Mouse (Mus musculus) embryonic facial prominence, embryonic 15.5 days (tissue): ENCODE measurements around the gene Gm45213. TPM values are rescaled to one million over a fixed set of nuclear protein-coding genes. Genes with fewer than 3 reads are reported as not detected.
A peak's percentile ranks its signal among the peaks of the same experiment; 100 is the strongest.

ENCODE experiments used
- ATAC-seq: fragments of 200-750 bp; cut with Nextera tagmentation; 2 replicates; pipeline ENCODE4 v1.8.0; 2017; ENCODE audit warnings: low read depth, moderate TSS enrichment; ENCODE audit not compliant: insufficient number of reproducible peaks, low FRiP score, low TSS enrichment
- H3K27ac ChIP-seq: fragments of 300-500 bp; sonication (generic); replicated peaks from 2 replicates; pipeline ENCODE4 v1.5.1; 2015; ENCODE audit warnings: mild to moderate bottlenecking, inconsistent platforms
- H3K27me3 ChIP-seq: fragments of 300-500 bp; sonication (generic); 2 replicates; pipeline ENCODE4 v1.6.1; 2015; ENCODE audit warnings: inconsistent platforms
- H3K36me3 ChIP-seq: fragments of 300-500 bp; sonication (generic); 2 replicates; pipeline ENCODE4 v1.6.1; 2015; ENCODE audit warnings: mild to moderate bottlenecking, inconsistent platforms
- H3K4me1 ChIP-seq: fragments of 300-500 bp; sonication (generic); 2 replicates; pipeline ENCODE4 v1.6.1; 2015; ENCODE audit warnings: inconsistent platforms
- H3K4me2 ChIP-seq: fragments of 300-500 bp; sonication (generic); replicated peaks from 2 replicates; pipeline ENCODE4 v1.6.1; 2015; ENCODE audit warnings: mild to moderate bottlenecking, inconsistent platforms
- H3K4me3 ChIP-seq: fragments of 300-500 bp; sonication (generic); replicated peaks from 2 replicates; pipeline ENCODE4 v1.5.1; 2015; ENCODE audit warnings: mild to moderate bottlenecking, inconsistent platforms
- H3K9ac ChIP-seq: fragments of 300-500 bp; sonication (generic); 2 replicates; pipeline ENCODE4 v1.6.1; 2015; ENCODE audit warnings: inconsistent platforms
- H3K9me3 ChIP-seq: fragments of 300-500 bp; sonication (generic); replicated peaks from 2 replicates; pipeline ENCODE4 v1.6.1; 2016; ENCODE audit warnings: inconsistent platforms
- WGBS: fragments of 180-500 bp; shearing (Covaris S2); methylation state at CpG from one replicate; pipeline ENCODE4 v1.1.7; 2015; 5-methylcytosine and 5-hydroxymethylcytosine counted together
- polyA plus RNA-seq: library from polyadenylated mRNA; unstranded; fragments of >200 nt; fragmentation: Nextera tagmentation; extraction: Ambion mirVana; gene quantifications from 2 replicates; pipeline ENCODE4 v1.2.1, GENCODE M21; 2015

Gene Gm45213
- polyA plus RNA-seq, 1 experiment from 2014 or later = not detected

DNA sequence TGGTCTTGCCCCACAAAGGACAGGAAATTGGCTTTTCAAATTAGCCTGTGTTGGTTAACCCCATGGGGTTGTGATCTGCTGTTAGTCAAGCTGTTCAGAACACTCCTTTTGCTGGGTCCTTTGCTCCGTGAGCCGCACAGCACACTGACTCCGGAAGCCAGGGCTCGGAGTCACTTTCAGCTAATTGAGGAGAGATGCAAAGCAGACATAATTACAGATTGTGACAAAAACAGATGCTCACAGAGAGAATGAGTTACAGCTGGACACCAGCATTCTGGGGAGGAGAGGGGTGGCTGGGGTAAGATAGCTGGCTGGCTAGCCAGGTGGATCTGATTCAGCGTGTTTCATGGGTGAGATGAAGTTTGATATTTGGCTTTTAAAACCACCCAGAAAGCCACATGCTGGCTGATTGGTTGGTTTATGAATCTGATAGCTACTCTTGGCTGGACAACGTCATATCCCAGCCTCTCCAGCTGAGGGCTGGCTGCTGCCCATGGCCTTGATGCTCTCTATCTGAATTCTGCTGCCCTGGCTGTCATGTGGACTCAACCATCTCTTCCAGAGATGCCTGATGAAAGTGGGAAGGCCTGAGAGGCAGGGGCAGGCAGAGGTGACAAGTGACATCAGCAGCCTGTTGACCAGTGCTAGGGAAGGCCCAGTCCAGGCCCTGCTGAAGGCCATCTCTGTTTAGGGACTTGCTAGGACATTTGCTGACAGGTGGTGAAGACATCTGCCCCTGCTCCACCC lies 14.5 kb upstream of the Gm45213 start:
- no peak overlapping the region for H3K27ac ChIP-seq
- ATAC-seq = peak; percentile 51; the same call in 1 of the 2 replicates
- H3K36me3 ChIP-seq = no peaks in the 10 kb centered on the region
- WGBS = 37% methylated on average over 6 of the region's 6 CpGs
- H3K4me3 ChIP-seq = no peak overlapping the region
- no peak overlapping the region for H3K9ac ChIP-seq
- H3K4me1 ChIP-seq = peaks cover 9% of the 10 kb centered on the region; the same call in 1 of the 2 replicates
- peaks cover 11% of the 10 kb centered on the region for H3K27me3 ChIP-seq
- H3K4me2 ChIP-seq = no peak overlapping the region
- H3K9me3 ChIP-seq = no peaks in the 10 kb centered on the region

DNA sequence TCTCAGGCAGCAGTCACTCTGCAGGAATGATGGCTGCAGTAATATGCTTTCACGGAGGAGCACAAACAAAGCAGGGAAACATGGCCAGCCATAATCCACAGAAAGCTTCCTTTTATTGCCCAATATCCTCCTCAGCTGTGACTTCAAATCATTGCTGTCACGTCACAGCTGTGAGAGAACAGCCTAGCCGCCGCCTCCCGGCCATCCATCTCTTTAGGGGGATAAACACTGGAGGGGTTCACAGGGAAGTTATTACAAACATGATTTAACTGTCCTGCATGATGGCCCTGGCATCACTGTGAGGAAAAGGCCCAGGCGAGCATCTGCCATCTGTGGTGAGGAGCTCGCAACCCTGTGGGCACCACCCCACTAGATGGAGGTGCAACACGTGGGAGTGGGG lies 6.6 kb upstream of the Gm45213 start:
- Histone ChIP-seq H3K4me2 (no peak overlapping the region), H3K36me3 (no peaks in the 10 kb centered on the region), H3K4me3 (no peak overlapping the region), H3K4me1 (peaks cover 9% of the 10 kb centered on the region; the same call in 1 of the 2 replicates), H3K9ac (no peak overlapping the region), H3K27me3 (peaks cover 6% of the 10 kb centered on the region; the same call in 1 of the 2 replicates), H3K9me3 (no peaks in the 10 kb centered on the region), H3K27ac (no peak overlapping the region)
- ATAC-seq = no peak
- 68% methylated on average over 8 of the region's 8 CpGs for WGBS

DNA sequence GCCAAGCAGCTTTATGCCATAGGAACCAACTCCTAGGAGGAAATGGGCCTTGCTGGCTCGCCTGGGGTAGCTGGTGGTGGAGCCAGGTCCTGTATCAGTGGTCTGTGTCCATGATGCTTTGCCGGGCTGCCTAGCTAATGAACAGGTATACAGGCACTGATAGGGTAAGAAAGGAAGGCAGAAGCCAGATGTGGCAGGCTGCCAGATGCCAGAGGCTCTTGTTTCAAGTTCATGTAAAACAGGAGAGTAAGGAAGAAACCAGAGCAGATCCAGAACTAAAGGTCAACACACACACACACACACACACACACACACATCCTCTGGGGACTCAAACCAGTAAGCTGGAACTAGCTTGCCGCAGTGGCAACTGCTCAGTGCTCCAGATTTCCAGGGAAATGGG lies 5.1 kb upstream of the Gm45213 start:
- ATAC-seq = no peak
- peaks cover 11% of the 10 kb centered on the region; the same call in 1 of the 2 replicates for H3K4me1 ChIP-seq
- no peak overlapping the region for H3K9ac ChIP-seq
- WGBS = 37% methylated on average over 3 of the region's 3 CpGs
- H3K4me2 ChIP-seq = no peak overlapping the region
- no peak overlapping the region for H3K27ac ChIP-seq
- H3K4me3 ChIP-seq = no peak overlapping the region
- no peaks in the 10 kb centered on the region for H3K9me3 ChIP-seq
- H3K36me3 ChIP-seq = no peaks in the 10 kb centered on the region
- H3K27me3 ChIP-seq = peaks cover 6% of the 10 kb centered on the region; the same call in 1 of the 2 replicates

DNA sequence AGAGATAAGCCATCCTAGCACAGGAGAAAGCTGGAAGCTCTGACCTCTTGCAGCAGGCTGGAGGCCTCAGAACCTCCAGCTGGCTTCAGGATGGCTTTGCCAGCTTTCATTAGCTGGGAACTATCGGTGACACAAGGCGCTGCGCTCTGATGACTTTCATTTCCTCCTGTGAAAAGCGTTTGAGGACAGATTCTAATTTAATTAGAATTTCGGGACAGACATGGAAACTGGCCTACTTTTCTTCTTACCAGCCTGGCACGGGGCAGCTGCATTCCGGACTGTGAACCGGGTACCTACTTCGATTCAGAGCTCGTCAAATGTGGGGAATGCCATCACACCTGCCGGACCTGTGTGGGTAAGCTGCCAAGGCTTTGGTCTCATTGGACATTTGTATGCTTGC lies 4.7 kb upstream of the Gm45213 start:
- Histone ChIP-seq H3K4me1 (peaks cover 16% of the 10 kb centered on the region; the same call in 1 of the 2 replicates), H3K27me3 (peaks cover 2% of the 10 kb centered on the region; the same call in 1 of the 2 replicates)

DNA sequence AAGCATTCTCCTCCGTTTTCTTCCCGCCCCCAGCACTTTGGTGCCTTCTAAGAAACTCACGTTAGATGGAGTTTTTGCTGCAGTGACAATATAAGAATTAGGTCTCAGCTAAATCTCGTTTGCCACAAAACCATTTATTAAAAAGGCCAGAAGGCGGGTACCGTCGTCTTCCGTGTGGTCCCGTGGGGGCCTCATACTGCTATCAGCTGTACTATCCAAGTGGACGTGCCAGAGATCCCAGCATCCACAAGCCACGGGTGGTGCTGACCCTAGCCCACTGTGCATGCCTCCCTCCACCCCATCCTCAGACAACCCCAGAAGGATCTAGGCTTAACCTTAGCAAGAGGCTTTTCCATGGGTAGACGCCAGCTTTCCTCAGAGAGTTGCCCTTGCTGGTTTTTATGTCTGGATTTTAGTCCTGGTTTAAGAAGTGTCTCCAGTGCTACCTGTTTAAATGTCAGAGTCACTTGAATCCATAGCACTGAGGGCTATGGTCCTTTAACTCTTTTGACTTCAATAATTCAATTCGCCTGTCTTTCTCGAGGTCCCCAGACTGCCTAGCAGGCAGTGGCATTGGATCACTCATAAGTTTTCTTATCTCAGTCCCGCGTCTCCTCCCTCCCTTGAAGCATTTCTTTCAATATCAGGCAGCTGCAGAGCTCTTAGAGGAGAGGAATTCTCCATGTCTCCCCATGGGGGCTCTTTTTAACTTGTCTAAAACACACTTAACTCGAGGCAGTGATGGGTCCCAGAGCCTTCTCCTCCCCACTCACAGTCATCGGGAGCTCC lies 3.2 kb upstream of the Gm45213 start:
- Histone ChIP-seq H3K36me3 (no peaks in the 10 kb centered on the region), H3K27me3 (peaks cover 6% of the 10 kb centered on the region; the same call in 1 of the 2 replicates), H3K27ac (no peak overlapping the region), H3K9me3 (no peaks in the 10 kb centered on the region), H3K4me3 (no peak overlapping the region), H3K4me1 (peaks cover 25% of the 10 kb centered on the region), H3K9ac (no peak overlapping the region), H3K4me2 (no peak overlapping the region)
- no peak for ATAC-seq
- 76% methylated on average over 18 of the region's 18 CpGs for WGBS

More for the DNA sequence above, 4.7 kb upstream of the Gm45213 start:
- Histone ChIP-seq H3K4me3 (no peak overlapping the region), H3K27ac (no peak overlapping the region), H3K9ac (no peak overlapping the region), H3K4me2 (no peak overlapping the region), H3K36me3 (no peaks in the 10 kb centered on the region), H3K9me3 (no peaks in the 10 kb centered on the region)
- no peak for ATAC-seq
- WGBS = 57% methylated on average over 11 of the region's 11 CpGs

DNA sequence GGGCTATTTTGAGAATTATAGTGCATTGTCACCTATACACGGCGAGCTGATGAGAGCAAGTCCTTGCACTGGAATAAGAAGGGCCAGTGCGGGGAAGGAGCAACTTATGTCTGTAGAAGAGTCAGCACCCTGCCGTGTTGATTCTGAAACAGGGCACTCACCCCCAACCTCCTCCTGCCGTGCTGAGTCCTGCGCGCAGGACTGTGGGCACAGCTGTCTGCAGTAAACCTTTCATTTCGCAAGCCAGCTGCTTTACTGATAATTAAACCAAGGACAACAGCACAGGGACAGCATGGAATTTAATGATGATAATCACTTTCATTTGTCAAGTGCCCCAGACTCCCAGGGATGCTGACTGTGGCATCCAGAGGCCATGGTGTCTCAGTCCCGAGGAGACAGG lies 1.2 kb downstream of the Gm45213 start:
- Histone ChIP-seq H3K36me3 (no peaks in the 10 kb centered on the region), H3K4me3 (no peak overlapping the region), H3K9me3 (no peaks in the 10 kb centered on the region), H3K4me1 (peaks cover 40% of the 10 kb centered on the region), H3K27me3 (peaks cover 8% of the 10 kb centered on the region; the same call in 1 of the 2 replicates), H3K27ac (no peak overlapping the region), H3K4me2 (no peak overlapping the region), H3K9ac (no peak overlapping the region)
- whole genome bisulfite sequencing = 48% methylated on average over 9 of the region's 9 CpGs
- ATAC-seq = no peak

DNA sequence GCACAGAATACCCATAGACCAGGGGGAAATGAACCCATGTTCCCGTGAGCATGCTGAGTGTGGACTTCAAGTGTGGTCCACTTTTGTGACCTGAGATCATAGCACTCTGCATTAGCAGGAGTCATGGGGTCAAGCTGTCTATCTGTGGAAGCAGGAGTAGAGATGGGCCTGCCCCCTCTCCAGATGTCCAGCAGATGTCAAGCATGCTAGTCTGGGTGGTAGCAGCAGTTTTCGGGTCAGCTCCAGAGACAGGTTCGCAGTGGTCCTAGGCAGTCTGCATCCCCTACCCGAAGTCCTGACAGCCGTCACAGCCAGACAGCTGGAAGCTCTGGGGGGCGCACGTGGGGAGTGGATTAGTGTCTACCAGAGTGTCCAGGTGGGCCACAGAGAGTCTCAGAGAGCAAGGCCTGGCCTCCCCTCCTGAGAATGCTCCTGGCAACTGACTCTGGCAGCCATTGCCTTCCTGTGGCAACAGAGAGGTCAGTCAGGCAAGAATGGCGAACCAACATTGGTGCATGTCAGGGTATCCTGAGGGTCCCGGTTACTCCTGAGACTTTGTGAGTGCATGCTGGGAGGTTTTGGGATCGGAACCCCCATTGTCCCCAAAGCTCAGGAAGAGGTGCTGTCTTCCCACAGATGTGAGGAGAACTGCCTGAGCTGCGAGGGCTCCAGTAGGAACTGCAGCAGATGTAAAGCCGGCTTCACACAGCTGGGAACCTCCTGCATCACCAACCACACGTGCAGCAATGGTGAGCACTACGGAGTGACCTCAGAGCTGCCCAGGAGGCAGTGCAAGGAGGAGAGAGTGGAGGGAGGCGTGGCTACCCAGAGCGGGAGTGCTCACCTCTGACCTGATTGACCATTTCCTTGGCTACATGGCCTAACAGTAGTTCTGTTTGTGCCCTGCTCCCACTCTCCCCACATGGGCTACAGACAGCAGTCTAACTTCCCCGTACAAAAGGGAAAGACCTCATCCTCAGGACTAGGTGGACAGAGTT lies 3.8 kb downstream of the Gm45213 start:
- Histone ChIP-seq H3K36me3 (no peaks in the 10 kb centered on the region), H3K4me3 (no peak overlapping the region), H3K9me3 (no peaks in the 10 kb centered on the region), H3K27ac (no peak overlapping the region), H3K4me2 (no peak overlapping the region), H3K9ac (no peak overlapping the region), H3K27me3 (peaks cover 8% of the 10 kb centered on the region; the same call in 1 of the 2 replicates), H3K4me1 (peaks cover 40% of the 10 kb centered on the region)
- WGBS = 42% methylated on average over 17 of the region's 17 CpGs
- no peak for ATAC-seq

DNA sequence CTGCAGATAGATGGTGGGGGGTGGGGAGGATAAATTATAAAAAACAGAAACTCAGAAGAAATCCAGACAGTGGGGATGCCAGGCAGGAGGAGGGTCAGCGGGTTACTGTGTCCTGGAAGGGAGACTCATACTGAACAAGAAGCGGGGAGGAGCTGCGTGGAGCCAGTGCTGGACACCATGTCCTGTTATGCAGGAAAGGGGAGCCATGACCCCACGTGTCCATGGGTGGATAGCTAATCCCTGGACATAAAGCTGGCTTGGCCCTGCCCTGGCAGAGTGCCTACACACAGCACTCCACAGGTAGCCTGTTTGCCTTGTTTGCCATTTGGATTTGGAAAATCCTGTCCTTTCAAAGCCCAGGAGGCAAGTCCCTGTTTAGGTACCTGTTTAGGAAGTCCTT lies 4.6 kb downstream of the Gm45213 start:
- no peak overlapping the region for H3K27ac ChIP-seq
- H3K9ac ChIP-seq = no peak overlapping the region
- peaks cover 8% of the 10 kb centered on the region; the same call in 1 of the 2 replicates for H3K27me3 ChIP-seq
- H3K4me2 ChIP-seq = no peak overlapping the region
- H3K4me3 ChIP-seq = no peak overlapping the region
- no peaks in the 10 kb centered on the region for H3K36me3 ChIP-seq
- H3K4me1 ChIP-seq = peaks cover 40% of the 10 kb centered on the region
- H3K9me3 ChIP-seq = no peaks in the 10 kb centered on the region
- 0 out of 2 replicates have a peak, but pooled peaks have one; percentile 22 for ATAC-seq
- WGBS = 76% methylated on average over 4 of the region's 4 CpGs

DNA sequence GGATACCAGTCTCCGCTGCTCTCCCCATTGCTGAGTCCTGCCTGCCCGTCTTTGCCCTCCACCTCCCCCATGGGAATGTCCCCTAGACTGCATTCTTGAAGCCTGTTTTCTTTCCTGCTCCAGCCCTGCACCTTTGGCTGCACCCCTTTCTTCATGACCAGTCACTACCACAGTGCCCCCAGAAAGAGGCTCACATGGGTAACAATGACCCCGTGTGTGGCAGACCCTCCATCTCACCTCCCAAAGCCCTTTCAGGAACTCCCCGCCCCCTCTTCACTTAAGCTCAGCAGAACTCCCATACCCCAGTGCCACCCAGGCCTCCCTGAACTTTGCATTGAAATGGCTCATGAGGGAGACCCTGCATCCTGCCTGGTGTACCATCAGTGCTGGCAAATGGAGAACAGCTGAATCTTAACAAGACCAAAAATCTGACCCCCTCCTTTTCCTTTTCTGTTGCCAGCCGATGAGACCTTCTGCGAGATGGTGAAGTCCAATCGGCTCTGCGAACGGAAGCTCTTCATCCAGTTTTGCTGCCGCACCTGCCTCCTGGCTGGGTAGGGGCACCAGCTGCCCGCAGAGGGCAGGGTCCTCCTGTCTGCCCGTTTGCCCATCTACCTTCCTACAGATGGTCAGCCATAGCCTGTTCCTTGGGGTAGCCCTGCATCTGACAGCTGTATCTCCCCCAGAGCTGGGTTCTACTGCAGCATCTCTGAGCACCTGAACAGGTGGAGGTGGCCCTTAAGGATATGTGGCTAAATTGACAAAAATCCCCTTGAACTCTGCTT lies 5.2 kb downstream of the Gm45213 start:
- Histone ChIP-seq H3K4me2 (no peak overlapping the region), H3K9me3 (no peaks in the 10 kb centered on the region), H3K36me3 (no peaks in the 10 kb centered on the region), H3K4me1 (peaks cover 34% of the 10 kb centered on the region), H3K9ac (no peak overlapping the region), H3K27me3 (peaks cover 8% of the 10 kb centered on the region; the same call in 1 of the 2 replicates), H3K4me3 (no peak overlapping the region), H3K27ac (no peak overlapping the region)
- ATAC-seq = no peak
- whole genome bisulfite sequencing = 81% methylated on average over 12 of the region's 12 CpGs

DNA sequence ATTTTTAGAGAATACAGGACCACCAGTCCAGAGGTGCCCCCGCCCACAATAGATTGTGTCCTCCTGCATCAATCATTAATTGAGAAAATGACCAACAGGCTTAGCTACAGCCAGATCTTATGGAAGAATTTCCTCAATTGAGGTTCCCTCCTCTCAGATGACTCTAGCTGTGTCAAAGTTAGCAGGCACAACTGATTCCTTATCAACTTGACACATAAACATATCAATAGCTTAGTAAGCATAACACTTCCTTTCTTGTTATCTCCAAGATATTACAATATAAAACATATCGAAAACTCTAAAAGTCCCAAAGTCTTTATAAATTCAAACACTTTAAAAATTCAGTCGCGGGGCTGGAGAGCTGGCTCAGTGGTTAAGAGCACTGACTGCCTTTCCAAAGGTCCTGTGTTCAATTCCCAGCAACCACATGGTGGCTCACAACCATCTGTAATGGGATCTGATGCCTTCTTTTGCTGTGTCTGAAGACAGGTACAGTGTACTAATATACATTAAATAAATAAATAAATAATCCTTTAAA lies 10.6 kb downstream of the Gm45213 start:
- no peak overlapping the region for H3K4me3 ChIP-seq
- H3K4me2 ChIP-seq = no peak overlapping the region
- H3K4me1 ChIP-seq = no peaks in the 10 kb centered on the region
- no peak overlapping the region for H3K27ac ChIP-seq
- no peaks in the 10 kb centered on the region for H3K36me3 ChIP-seq
- no peaks in the 10 kb centered on the region for H3K9me3 ChIP-seq
- no peaks in the 10 kb centered on the region for H3K27me3 ChIP-seq
- ATAC-seq = no peak
- no peak overlapping the region for H3K9ac ChIP-seq
- 89% methylated on average over 4 of the region's 4 CpGs for WGBS
